Mouse (Mus musculus) heart, adult 9 months (tissue): ENCODE measurements around the gene Nanog.

Experiments used
- DNase-seq, 2 experiments: peaks; one replicate each; pipeline ENCODE4 v3.0.0; 2022; ENCODE audit warnings: low spot score in 2 of 2

Nanog gene

GRCm38 (mm10) chr6:122762952-122763700, 55.8 kb downstream of the Nanog start:
- no peak for DNase-seq

GRCm38 (mm10) chr6:122763844-122764445, 56.7 kb downstream of the Nanog start:
- no peak for DNase-seq
